Mouse (Mus musculus) hindbrain, embryonic 15.5 days (tissue): ENCODE results near the gene Zbtb46. TPM values are rescaled to one million over a fixed set of nuclear protein-coding genes. Genes with fewer than 3 reads are reported as not detected.

Source experiments
- ATAC-seq: fragments of 200-750 bp; cut with Nextera tagmentation; 2 replicates; pipeline ENCODE4 v1.8.0; 2017; ENCODE audit warnings: low read depth, moderate number of reproducible peaks, moderate TSS enrichment; ENCODE audit not compliant: low FRiP score
- H3K27ac ChIP-seq: fragments of 300-500 bp; sonication (generic); replicated peaks from 2 replicates; pipeline ENCODE4 v1.5.1; 2015; ENCODE audit warnings: mild to moderate bottlenecking, inconsistent platforms
- H3K27me3 ChIP-seq: fragments of 300-500 bp; sonication (generic); 2 replicates; pipeline ENCODE4 v1.6.1; 2015; ENCODE audit warnings: control low read depth, inconsistent platforms
- H3K36me3 ChIP-seq: fragments of 300-500 bp; sonication (generic); 2 replicates; pipeline ENCODE4 v1.6.1; 2015; ENCODE audit warnings: control low read depth, inconsistent platforms
- H3K4me1 ChIP-seq: fragments of 300-500 bp; sonication (generic); replicated peaks from 2 replicates; pipeline ENCODE4 v1.6.1; 2015; ENCODE audit warnings: control low read depth, inconsistent platforms
- H3K4me2 ChIP-seq: fragments of 300-500 bp; sonication (generic); 2 replicates; pipeline ENCODE4 v1.6.1; 2015; ENCODE audit warnings: moderate library complexity, mild to moderate bottlenecking, inconsistent platforms
- H3K4me3 ChIP-seq: fragments of 300-500 bp; sonication (generic); 2 replicates; pipeline ENCODE4 v1.5.1; 2015; ENCODE audit warnings: mild to moderate bottlenecking, inconsistent platforms
- H3K9ac ChIP-seq: fragments of 300-500 bp; sonication (generic); 2 replicates; pipeline ENCODE4 v1.6.1; 2015; ENCODE audit warnings: inconsistent platforms
- H3K9me3 ChIP-seq: fragments of 300-500 bp; sonication (generic); 2 replicates; pipeline ENCODE4 v1.6.1; 2016; ENCODE audit warnings: control low read depth, inconsistent platforms
- WGBS: fragments of 180-500 bp; shearing (Covaris S2); methylation state at CpG from one replicate; pipeline ENCODE4 v1.1.7; 2015; 5-methylcytosine and 5-hydroxymethylcytosine counted together
- polyA plus RNA-seq: library from polyadenylated mRNA; unstranded; fragments of >200 nt; fragmentation: Nextera tagmentation; extraction: Ambion mirVana; gene quantifications from 2 replicates; pipeline ENCODE4 v1.2.1, GENCODE M21; 2015

The Zbtb46 gene
- polyA plus RNA-seq, 1 experiment from 2014 or later = 21.4 TPM

GRCm38 (mm10) chr2:181420903-181421638 is 38.2 kb downstream of the Zbtb46 start:
- 82% methylated on average over 4 of the region's 4 CpGs for WGBS

GRCm38 (mm10) chr2:181420426-181420825 is 38.8 kb downstream of the Zbtb46 start:
- ATAC-seq = no peak
- no peaks in the 10 kb centered on the region for H3K9me3 ChIP-seq
- peaks cover 9% of the 10 kb centered on the region for H3K36me3 ChIP-seq
- no peaks in the 10 kb centered on the region for H3K4me1 ChIP-seq
- no peak overlapping the region for H3K27ac ChIP-seq
- no peak overlapping the region for H3K4me2 ChIP-seq
- WGBS = 79% methylated on average over 4 of the region's 4 CpGs
- H3K27me3 ChIP-seq = no peaks in the 10 kb centered on the region
- H3K9ac ChIP-seq = no peak overlapping the region
- no peak overlapping the region for H3K4me3 ChIP-seq

More at GRCm38 (mm10) chr2:181420903-181421638, 38.2 kb downstream of the Zbtb46 start:
- no peak overlapping the region for H3K4me3 ChIP-seq
- H3K4me1 ChIP-seq = no peaks in the 10 kb centered on the region
- H3K27ac ChIP-seq = no peak overlapping the region
- H3K36me3 ChIP-seq = peaks cover 9% of the 10 kb centered on the region
- no peaks in the 10 kb centered on the region for H3K9me3 ChIP-seq
- no peaks in the 10 kb centered on the region for H3K27me3 ChIP-seq
- ATAC-seq = no peak
- no peak overlapping the region for H3K4me2 ChIP-seq
- no peak overlapping the region for H3K9ac ChIP-seq

- WGBS = 86% methylated on average over 7 of the region's 7 CpGs
- ATAC-seq = no peak
- no peaks in the 10 kb centered on the region for H3K27me3 ChIP-seq
- H3K4me1 ChIP-seq = no peaks in the 10 kb centered on the region
- H3K36me3 ChIP-seq = peaks cover 9% of the 10 kb centered on the region
- no peak overlapping the region for H3K9ac ChIP-seq
- no peak overlapping the region for H3K4me3 ChIP-seq
- no peak overlapping the region for H3K4me2 ChIP-seq
- no peak overlapping the region for H3K27ac ChIP-seq
- no peaks in the 10 kb centered on the region for H3K9me3 ChIP-seq
These were observed 39.9 kb downstream of the Zbtb46 start for GRCm38 (mm10) chr2:181419359-181419758.

GRCm38 (mm10) chr2:181415945-181416344 is 43.3 kb downstream of the Zbtb46 start:
- peaks cover 2% of the 10 kb centered on the region for H3K4me1 ChIP-seq
- H3K9me3 ChIP-seq = no peaks in the 10 kb centered on the region
- H3K9ac ChIP-seq = no peak overlapping the region
- ATAC-seq = no peak
- no peak overlapping the region for H3K4me3 ChIP-seq
- no peaks in the 10 kb centered on the region for H3K27me3 ChIP-seq
- H3K27ac ChIP-seq = no peak overlapping the region
- H3K36me3 ChIP-seq = no peaks in the 10 kb centered on the region
- WGBS = 49% methylated on average over 3 of the region's 3 CpGs
- H3K4me2 ChIP-seq = no peak overlapping the region

- H3K9ac ChIP-seq = no peak overlapping the region
- no peak for ATAC-seq
- H3K27me3 ChIP-seq = no peaks in the 10 kb centered on the region
- WGBS = 52% methylated on average over 2 of the region's 2 CpGs
- no peaks in the 10 kb centered on the region for H3K36me3 ChIP-seq
- H3K9me3 ChIP-seq = no peaks in the 10 kb centered on the region
- peaks cover 4% of the 10 kb centered on the region for H3K4me1 ChIP-seq
- no peak overlapping the region for H3K27ac ChIP-seq
- H3K4me2 ChIP-seq = no peak overlapping the region
- H3K4me3 ChIP-seq = no peak overlapping the region
These were observed 46.1 kb downstream of the Zbtb46 start for GRCm38 (mm10) chr2:181413141-181413540.

- H3K36me3 ChIP-seq = no peaks in the 10 kb centered on the region
- no peak overlapping the region for H3K4me3 ChIP-seq
- no peaks in the 10 kb centered on the region for H3K27me3 ChIP-seq
- H3K4me1 ChIP-seq = peaks cover 4% of the 10 kb centered on the region
- 0 out of 2 replicates have a peak overlapping the region, but pooled peaks have one; percentile 9 for H3K27ac ChIP-seq
- peak; percentile 65; the same call in 1 of the 2 replicates for ATAC-seq
- WGBS = 33% methylated on average over 4 of the region's 4 CpGs
- no peaks in the 10 kb centered on the region for H3K9me3 ChIP-seq
- H3K9ac ChIP-seq = no peak overlapping the region
- no peak overlapping the region for H3K4me2 ChIP-seq
These were observed 48.3 kb downstream of the Zbtb46 start for GRCm38 (mm10) chr2:181410760-181411473.

GRCm38 (mm10) chr2:181409643-181410042 is 49.6 kb downstream of the Zbtb46 start:
- H3K4me2 ChIP-seq = no peak overlapping the region
- no peak overlapping the region for H3K4me3 ChIP-seq
- 85% methylated on average over 7 of the region's 7 CpGs for WGBS
- no peaks in the 10 kb centered on the region for H3K27me3 ChIP-seq
- no peaks in the 10 kb centered on the region for H3K9me3 ChIP-seq
- peaks cover 6% of the 10 kb centered on the region; the same call in 1 of the 2 replicates for H3K36me3 ChIP-seq
- no peak overlapping the region for H3K9ac ChIP-seq
- peaks cover 4% of the 10 kb centered on the region for H3K4me1 ChIP-seq
- H3K27ac ChIP-seq = no peak overlapping the region
- no peak for ATAC-seq

GRCm38 (mm10) chr2:181403722-181404121 is 55.5 kb downstream of the Zbtb46 start:
- no peak overlapping the region for H3K4me3 ChIP-seq
- no peak overlapping the region for H3K27ac ChIP-seq
- no peak overlapping the region for H3K4me2 ChIP-seq
- 93% methylated on average over 3 of the region's 3 CpGs for WGBS
- peaks cover 8% of the 10 kb centered on the region; the same call in 1 of the 2 replicates for H3K36me3 ChIP-seq
- H3K27me3 ChIP-seq = no peaks in the 10 kb centered on the region
- H3K9ac ChIP-seq = no peak overlapping the region
- no peaks in the 10 kb centered on the region for H3K9me3 ChIP-seq
- no peaks in the 10 kb centered on the region for H3K4me1 ChIP-seq
- ATAC-seq = no peak

GRCm38 (mm10) chr2:181401497-181401896 is 57.7 kb downstream of the Zbtb46 start:
- no peak overlapping the region for H3K4me3 ChIP-seq
- no peak overlapping the region for H3K27ac ChIP-seq
- no peak for ATAC-seq
- no peaks in the 10 kb centered on the region for H3K9me3 ChIP-seq
- H3K27me3 ChIP-seq = no peaks in the 10 kb centered on the region
- WGBS = 21% methylated on average over 1 of the region's 1 CpGs
- no peak overlapping the region for H3K9ac ChIP-seq
- peaks cover 8% of the 10 kb centered on the region; the same call in 1 of the 2 replicates for H3K36me3 ChIP-seq
- no peaks in the 10 kb centered on the region for H3K4me1 ChIP-seq
- H3K4me2 ChIP-seq = no peak overlapping the region

- WGBS = 57% methylated on average over 5 of the region's 5 CpGs
- peaks cover 8% of the 10 kb centered on the region for H3K36me3 ChIP-seq
- H3K9ac ChIP-seq = no peak overlapping the region
- ATAC-seq = no peak
- H3K9me3 ChIP-seq = no peaks in the 10 kb centered on the region
- H3K27me3 ChIP-seq = no peaks in the 10 kb centered on the region
- H3K4me1 ChIP-seq = no peaks in the 10 kb centered on the region
- no peak overlapping the region for H3K27ac ChIP-seq
- H3K4me3 ChIP-seq = no peak overlapping the region
- no peak overlapping the region for H3K4me2 ChIP-seq
These were observed 61.9 kb downstream of the Zbtb46 start for GRCm38 (mm10) chr2:181397207-181397761.

- WGBS = 96% methylated on average over 3 of the region's 3 CpGs
- Histone ChIP-seq H3K9me3 (no peaks in the 10 kb centered on the region), H3K9ac (no peak overlapping the region), H3K27me3 (no peaks in the 10 kb centered on the region), H3K4me1 (no peaks in the 10 kb centered on the region), H3K4me3 (no peak overlapping the region), H3K4me2 (no peak overlapping the region), H3K36me3 (peaks cover 19% of the 10 kb centered on the region), H3K27ac (no peak overlapping the region)
- ATAC-seq = no peak
These were observed 65.1 kb downstream of the Zbtb46 start for GRCm38 (mm10) chr2:181394086-181394485.

GRCm38 (mm10) chr2:181392600-181393213 is 66.5 kb downstream of the Zbtb46 start:
- H3K4me2 ChIP-seq = no peak overlapping the region
- H3K27me3 ChIP-seq = no peaks in the 10 kb centered on the region
- H3K4me3 ChIP-seq = no peak overlapping the region
- H3K27ac ChIP-seq = no peak overlapping the region
- peak; percentile 76 for ATAC-seq
- H3K9ac ChIP-seq = no peak overlapping the region
- H3K4me1 ChIP-seq = no peaks in the 10 kb centered on the region
- H3K9me3 ChIP-seq = no peaks in the 10 kb centered on the region
- H3K36me3 ChIP-seq = peaks cover 19% of the 10 kb centered on the region
- 31% methylated on average over 4 of the region's 4 CpGs for WGBS
